Mouse (Mus musculus) urinary bladder, adult 2 months (tissue): Measurements from ENCODE around the gene Mosmo. TPM values are rescaled to one million over a fixed set of nuclear protein-coding genes. Genes with fewer than 3 reads are reported as not detected.

Source experiments
- DNase-seq: peaks from one replicate; pipeline ENCODE4 v3.0.0; 2022; ENCODE audit warnings: low spot score
- polyA plus RNA-seq: library from polyadenylated mRNA; depleted of rRNA; stranded (reverse); fragments of >200 nt; gene quantifications from 2 replicates; pipeline ENCODE4 v1.2.3, GENCODE M21; 2012; rRNA removed

Gene Mosmo
- polyA plus RNA-seq, 1 experiment: 22.6 TPM

DNA sequence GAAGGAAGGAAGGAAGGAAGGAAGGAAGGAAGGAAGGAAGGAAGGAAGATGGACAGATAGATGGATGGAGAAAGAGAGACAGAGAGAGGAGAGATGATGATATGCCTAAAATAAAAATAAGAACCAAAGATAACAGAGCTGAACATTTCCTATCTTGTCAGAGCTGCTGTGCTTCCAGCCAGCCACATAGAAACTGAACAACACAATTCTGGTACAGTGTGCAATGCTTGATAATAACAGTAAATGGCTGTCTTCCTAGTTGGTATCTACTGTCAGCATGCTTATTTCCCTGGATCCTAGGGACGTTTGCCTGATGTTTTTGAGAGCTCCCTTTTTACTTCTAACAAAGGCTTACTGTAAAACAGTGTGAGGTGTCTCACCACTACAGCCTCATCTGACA, 94.0 kb downstream of the Mosmo start:
- DNase-seq: no peak

- DNase-seq: no peak
Observed at GRCm38 (mm10) chr7:120778012-120778411, 100.6 kb downstream of the Mosmo start.

Other genes with a start within 250 kb of the Mosmo start
- gene Uqcrc2, start 42.4 kb upstream of the Mosmo start, polyA plus RNA-seq: 177 and 203 TPM in 2 replicates
- 0.04 TPM in 2 replicates for gene Pdzd9, start 7.3 kb upstream of the Mosmo start, polyA plus RNA-seq
- gene Vwa3a, start 61.7 kb downstream of the Mosmo start, polyA plus RNA-seq: 0.40 and 1.2 TPM in 2 replicates
- 0.06 TPM in 1 of 2 replicates, not detected in the other for gene Gm5737, start 134.7 kb downstream of the Mosmo start, polyA plus RNA-seq
- gene Eef2k, start 165.2 kb downstream of the Mosmo start, polyA plus RNA-seq: 94.4 TPM in 2 replicates
- 18.7 and 21.8 TPM in 2 replicates for gene Polr3e, start 240.1 kb downstream of the Mosmo start, polyA plus RNA-seq